Mouse (Mus musculus): ENCODE results near the gene Eml1.

Eml1 gene

GRCm38 (mm10) chr12:108551731-108552130, 181.0 kb downstream of the Eml1 start:
- no peak for DNase-seq (ENCODE audit: low spot score)

DNA sequence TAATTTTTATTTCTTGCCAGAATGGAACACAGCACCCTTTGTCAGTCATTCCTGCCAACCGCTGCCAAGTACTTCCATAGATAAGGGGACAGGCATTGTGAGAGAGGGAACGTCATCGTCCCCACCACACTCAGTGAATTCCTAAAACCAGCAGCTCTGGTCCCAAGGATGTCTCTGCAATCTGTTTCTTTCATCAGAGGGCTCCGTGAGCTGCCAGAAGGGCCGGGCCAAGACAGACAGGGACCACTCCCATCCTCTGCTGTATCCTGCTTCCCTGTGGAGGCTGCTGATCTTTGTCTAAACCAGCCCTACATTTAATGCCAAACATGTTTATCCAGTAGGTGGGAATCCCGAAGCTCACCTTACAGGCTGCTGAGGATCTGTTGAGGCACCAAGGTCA, 182.3 kb downstream of the Eml1 start:
- no peak for DNase-seq (ENCODE audit: low spot score)

GRCm38 (mm10) chr12:108554120-108554841, 183.5 kb downstream of the Eml1 start, which contains the start of gene Evl:
Evl (plus strand) TSS chr12:108554720.
- peak; percentile 83 for DNase-seq (ENCODE audit: low spot score)

GRCm38 (mm10) chr12:108554861-108555556, 184.3 kb downstream of the Eml1 start:
- DNase-seq (ENCODE audit: low spot score): no peak

DNA sequence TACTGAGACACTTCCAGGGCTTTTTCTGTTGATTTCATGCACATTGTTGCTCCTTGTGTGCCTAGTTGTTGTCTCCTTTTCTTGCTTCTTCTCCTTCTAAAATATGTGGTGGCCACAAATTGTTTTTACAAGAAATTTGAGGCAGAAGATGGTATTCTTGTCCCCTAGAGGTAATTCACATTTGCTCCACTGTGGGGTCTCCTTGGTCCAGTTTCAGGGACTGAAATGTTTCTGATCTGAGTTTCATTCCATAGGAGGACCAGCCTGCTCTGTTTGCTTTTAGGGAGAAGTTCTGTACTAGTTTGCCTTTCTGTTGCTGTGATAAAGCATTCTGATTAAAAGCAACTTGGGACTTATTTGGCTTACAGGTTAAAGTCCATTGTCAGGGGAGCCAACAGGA, 187.4 kb downstream of the Eml1 start:
- no peak for DNase-seq (ENCODE audit: low spot score)

GRCm38 (mm10) chr12:108563238-108563637, 192.5 kb downstream of the Eml1 start:
- DNase-seq (ENCODE audit: low spot score): no peak

DNA sequence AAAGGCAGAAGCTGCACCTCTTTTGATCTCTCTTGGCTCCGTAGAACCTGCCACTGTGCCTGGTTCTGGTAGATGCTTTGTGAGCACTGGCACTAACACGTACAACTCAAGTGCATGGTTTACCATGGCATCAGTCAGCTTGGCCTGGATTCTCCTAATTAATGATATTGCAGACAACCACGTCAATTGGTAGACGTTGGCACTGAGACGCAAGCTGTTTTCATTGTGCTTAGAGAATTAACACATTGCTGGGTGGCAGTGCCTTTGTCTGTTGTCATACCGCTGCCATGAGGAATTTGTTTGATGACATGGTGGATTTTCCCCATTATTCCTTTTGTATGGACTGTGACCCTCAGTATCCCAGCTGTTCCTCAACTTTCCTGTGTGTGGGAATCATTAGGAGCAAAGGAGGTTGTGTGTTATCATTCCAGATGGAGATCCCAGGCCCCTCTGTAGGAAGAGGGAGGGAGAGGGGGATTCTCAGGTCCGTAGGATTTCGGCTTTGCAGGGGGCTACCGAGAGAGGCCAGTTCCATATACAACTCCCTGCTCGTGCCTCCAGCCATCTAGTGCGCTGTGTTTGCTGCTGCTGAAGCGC, 194.3 kb downstream of the Eml1 start:
- DNase-seq (ENCODE audit: low spot score): no peak

DNA sequence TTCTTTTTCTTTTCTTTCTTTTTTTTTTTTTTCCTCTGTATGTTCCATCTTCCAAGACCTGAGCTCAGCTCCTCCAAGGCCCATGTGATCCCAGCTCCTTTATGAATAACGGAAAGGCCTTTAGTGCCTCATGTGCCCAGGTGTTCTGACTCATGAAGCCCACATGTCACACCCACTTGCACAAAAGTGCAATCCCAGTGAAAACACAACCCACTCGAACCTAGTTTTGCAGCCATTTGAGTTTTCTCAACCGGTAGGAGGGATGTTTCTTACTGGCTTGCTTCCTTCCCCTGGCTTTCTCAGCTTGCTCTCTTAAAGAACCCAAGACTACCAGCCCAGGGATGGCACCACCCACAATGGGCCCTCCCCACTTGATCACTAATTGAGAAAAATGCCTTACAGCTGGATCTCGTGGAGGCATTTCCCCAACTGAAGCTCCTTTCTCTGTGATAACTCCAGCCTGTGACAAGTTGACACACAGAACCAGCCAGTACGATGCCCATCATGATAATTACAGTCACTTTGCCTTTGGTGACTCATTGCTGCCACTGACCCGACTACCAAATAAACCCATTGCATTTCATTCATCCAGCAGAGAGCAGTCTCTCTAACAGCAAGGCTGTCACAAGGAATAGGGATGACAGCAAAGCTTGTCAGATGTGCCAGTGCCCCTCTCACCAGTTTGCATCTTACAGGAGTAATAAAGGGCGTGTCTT, 208.6 kb downstream of the Eml1 start:
- DNase-seq (ENCODE audit: low spot score): no peak

GRCm38 (mm10) chr12:108583775-108584174, 213.0 kb downstream of the Eml1 start:
- DNase-seq (ENCODE audit: low spot score): no peak
